Mouse (Mus musculus) cortical plate, adult 2 months (tissue): Measurements from ENCODE around the gene Dcxr. TPM values are rescaled to one million over a fixed set of nuclear protein-coding genes. Genes with fewer than 3 reads are reported as not detected.

Experiments
- H3K27ac ChIP-seq: fragments of 200-500 bp; 2 replicates; pipeline ENCODE4 v1.5.1; 2012; ENCODE audit warnings: low read length, control low read depth, inconsistent platforms; ENCODE audit not compliant: insufficient read depth
- H3K4me1 ChIP-seq: fragments of 200-500 bp; 2 replicates; pipeline ENCODE4 v1.6.1; 2011; ENCODE audit warnings: low read length; ENCODE audit not compliant: control insufficient read depth, insufficient read depth
- H3K4me3 ChIP-seq: fragments of 200-500 bp; 2 replicates; pipeline ENCODE4 v1.5.1; 2011; ENCODE audit warnings: mild to moderate bottlenecking, low read length, control low read depth; ENCODE audit not compliant: insufficient read depth
- CTCF ChIP-seq: fragments of 200-500 bp; IDR thresholded peaks from 2 replicates; pipeline ENCODE4 v1.5.1; 2011; ENCODE audit warnings: mild to moderate bottlenecking, control low read depth, low read length; ENCODE audit not compliant: insufficient read depth; ENCODE audit errors: extremely low read depth
- POLR2A ChIP-seq: fragments of 200-500 bp; IDR thresholded peaks from 2 replicates; pipeline ENCODE4 v1.6.1; 2011; ENCODE audit warnings: mild to moderate bottlenecking, low read length, control low read depth; ENCODE audit not compliant: insufficient read depth; ENCODE audit errors: extremely low read depth
- polyA plus RNA-seq: library from polyadenylated mRNA; depleted of rRNA; stranded (reverse); fragments of >200 nt; gene quantifications from 2 replicates; pipeline ENCODE4 v1.2.3, GENCODE M21; 2012

Gene Dcxr
- polyA plus RNA-seq, 1 experiment: 20.5 TPM

GRCm38 (mm10) chr11:120710672-120711071 lies 16.4 kb downstream of the Dcxr start:
- no peak for TF ChIP-seq POLR2A
- TF ChIP-seq CTCF: no peak
- no peak overlapping the region for H3K4me3 ChIP-seq
- H3K27ac ChIP-seq: no peak overlapping the region
- peaks cover 3% of the 10 kb centered on the region for H3K4me1 ChIP-seq

GRCm38 (mm10) chr11:120709551-120709950 lies 17.5 kb downstream of the Dcxr start:
- TF ChIP-seq CTCF (no peak), POLR2A (no peak)
- Histone ChIP-seq H3K4me3 (no peak overlapping the region), H3K27ac (no peak overlapping the region), H3K4me1 (peaks cover under 1% of the 10 kb centered on the region)

GRCm38 (mm10) chr11:120707969-120708368 lies 19.1 kb downstream of the Dcxr start:
- H3K4me1 ChIP-seq: no peaks in the 10 kb centered on the region
- H3K27ac ChIP-seq: peak overlapping the region; percentile 40; the same call in 1 of the 2 replicates
- TF ChIP-seq CTCF (no peak), POLR2A (no peak)
- H3K4me3 ChIP-seq: no peak overlapping the region

- no peak for TF ChIP-seq CTCF
- TF ChIP-seq POLR2A: no peak
- no peak overlapping the region for H3K27ac ChIP-seq
- no peak overlapping the region for H3K4me3 ChIP-seq
- no peaks in the 10 kb centered on the region for H3K4me1 ChIP-seq
Observed at GRCm38 (mm10) chr11:120707225-120707624, 19.9 kb downstream of the Dcxr start.

- H3K4me3 ChIP-seq: no peak overlapping the region
- TF ChIP-seq POLR2A: no peak
- TF ChIP-seq CTCF: no peak
- no peaks in the 10 kb centered on the region for H3K4me1 ChIP-seq
- H3K27ac ChIP-seq: 0 out of 2 replicates have a peak overlapping the region, but pooled peaks have one; percentile 48
Observed at GRCm38 (mm10) chr11:120706120-120706519, 21.0 kb downstream of the Dcxr start.

- Histone ChIP-seq H3K4me3 (no peak overlapping the region), H3K4me1 (no peaks in the 10 kb centered on the region), H3K27ac (peak overlapping the region; percentile 35; the same call in 1 of the 2 replicates)
- TF ChIP-seq POLR2A (no peak), CTCF (no peak)
Observed at GRCm38 (mm10) chr11:120704486-120705325, 22.4 kb downstream of the Dcxr start.

GRCm38 (mm10) chr11:120703696-120704454 lies 23.2 kb downstream of the Dcxr start:
- Histone ChIP-seq H3K4me3 (no peak overlapping the region), H3K4me1 (no peaks in the 10 kb centered on the region), H3K27ac (peak overlapping the region; percentile 35; the same call in 1 of the 2 replicates)
- TF ChIP-seq POLR2A: no peak
- no peak for TF ChIP-seq CTCF

GRCm38 (mm10) chr11:120697741-120698140 lies 29.3 kb downstream of the Dcxr start:
- no peaks in the 10 kb centered on the region for H3K4me1 ChIP-seq
- TF ChIP-seq CTCF (no peak), POLR2A (no peak)
- H3K27ac ChIP-seq: no peak overlapping the region
- H3K4me3 ChIP-seq: no peak overlapping the region

GRCm38 (mm10) chr11:120696568-120696967 lies 30.5 kb downstream of the Dcxr start:
- Histone ChIP-seq H3K4me3 (no peak overlapping the region), H3K4me1 (no peaks in the 10 kb centered on the region), H3K27ac (no peak overlapping the region)
- TF ChIP-seq CTCF: 0 out of 2 replicates have a peak, but pooled peaks have one; percentile 7
- TF ChIP-seq POLR2A: no peak
